Mouse (Mus musculus): ENCODE measurements at regions not wholly inside any gene's neighbourhood (a gene's known extent, or its start where the extent isn't known, plus 50 kb on each side); places are given as distances from the start of the nearest gene placed in this dataset.

- intact Hi-C loops (cut with DNase I) = loop anchor here (10.0 kb wide), 2 partner anchors 152 to 1032 kb away; no protein-coding TSS in a partner anchor
- DNase-seq (ENCODE audit: low spot score) = no peak
Measured at GRCm38 (mm10) chr8:89787050-89787905, 560.9 kb downstream of the Tox3 start.

DNA sequence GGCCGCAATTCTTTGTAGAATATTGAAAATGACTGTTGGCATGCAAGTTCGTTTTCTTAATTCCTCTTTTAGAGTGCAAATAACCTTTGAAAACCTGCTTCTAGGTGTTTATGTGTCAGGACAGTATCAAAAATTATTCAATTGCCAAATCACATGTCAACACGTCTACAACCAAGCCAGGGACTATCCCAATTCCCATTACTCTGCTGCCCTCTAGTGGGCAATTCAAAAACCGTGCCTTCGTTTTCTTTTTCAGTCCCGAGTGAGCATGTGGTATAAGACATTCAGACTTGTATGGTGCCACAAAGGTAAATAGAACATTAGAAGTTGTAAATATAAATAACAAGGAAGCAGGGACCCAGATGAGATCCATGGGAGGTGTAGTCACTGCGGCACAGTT lies 563.1 kb downstream of the Tox3 start:
- intact Hi-C loops (cut with DNase I) = loop anchor here (10.0 kb wide), 2 partner anchors 150 to 1030 kb away; no protein-coding TSS in a partner anchor
- DNase-seq (ENCODE audit: low spot score) = no peak

GRCm38 (mm10) chr8:89783311-89783710 lies 564.8 kb downstream of the Tox3 start:
- no peak for DNase-seq (ENCODE audit: low spot score)
- intact Hi-C loops (cut with DNase I) = loop anchor here (10.0 kb wide), 2 partner anchors 149 to 1029 kb away; no protein-coding TSS in a partner anchor

DNA sequence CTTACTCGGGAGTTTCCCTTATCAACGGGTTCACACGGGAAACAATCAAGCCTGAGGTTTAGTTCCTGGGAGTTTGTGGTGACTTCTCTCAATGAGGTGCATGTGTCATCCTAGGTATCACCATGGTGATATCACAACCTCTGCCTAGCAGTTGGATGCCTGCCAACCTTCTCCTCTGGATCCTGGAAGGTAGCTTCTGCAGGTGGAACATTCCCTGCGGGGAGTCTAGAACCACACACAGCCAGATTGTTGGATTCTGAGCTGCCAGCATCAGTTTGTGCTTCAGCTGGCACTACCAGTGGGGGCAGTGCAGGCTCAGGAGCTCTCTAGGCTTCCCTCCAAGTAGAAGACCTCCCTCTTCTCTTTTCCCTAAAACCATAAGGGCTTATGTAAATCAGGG lies 581.8 kb downstream of the Tox3 start:
- DNase-seq (ENCODE audit: low spot score) = no peak
- intact Hi-C loops (cut with DNase I) = no loop called here

- intact Hi-C loops (cut with DNase I) = no loop called here
- no peak for DNase-seq (ENCODE audit: low spot score)
Measured at GRCm38 (mm10) chr8:89759531-89759930, 588.6 kb downstream of the Tox3 start.

GRCm38 (mm10) chr8:89758695-89759094 lies 589.4 kb downstream of the Tox3 start:
- intact Hi-C loops (cut with DNase I) = no loop called here
- DNase-seq (ENCODE audit: low spot score) = no peak

DNA sequence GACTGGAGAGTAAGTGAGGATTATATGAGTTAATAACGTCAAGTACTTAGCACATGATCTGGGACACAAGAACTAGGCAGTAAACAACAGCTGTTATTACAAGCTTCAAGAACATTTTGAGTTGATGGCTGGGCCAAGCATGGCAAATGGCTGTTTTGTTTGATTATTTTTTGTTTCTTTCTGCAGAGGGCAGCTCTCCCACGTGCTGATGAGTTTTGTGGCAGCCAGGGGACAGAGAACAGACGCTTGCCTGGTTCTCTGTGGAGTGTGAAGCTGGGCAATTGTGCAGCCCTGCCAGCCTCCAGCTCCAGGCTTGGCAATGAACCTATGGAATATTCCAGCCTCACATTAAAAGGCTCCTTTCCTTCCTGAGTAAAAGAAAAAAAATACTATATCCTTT lies 592.2 kb downstream of the Tox3 start:
- intact Hi-C loops (cut with DNase I) = no loop called here

GRCm38 (mm10) chr8:89751201-89751600 lies 596.9 kb downstream of the Tox3 start:
- intact Hi-C loops (cut with DNase I) = no loop called here
- DNase-seq (ENCODE audit: low spot score) = no peak

More for the DNA sequence above, 592.2 kb downstream of the Tox3 start:
- DNase-seq (ENCODE audit: low spot score) = no peak

GRCm38 (mm10) chr8:89747726-89748125 lies 600.4 kb downstream of the Tox3 start:
- DNase-seq (ENCODE audit: low spot score) = no peak
- intact Hi-C loops (cut with DNase I) = no loop called here

DNA sequence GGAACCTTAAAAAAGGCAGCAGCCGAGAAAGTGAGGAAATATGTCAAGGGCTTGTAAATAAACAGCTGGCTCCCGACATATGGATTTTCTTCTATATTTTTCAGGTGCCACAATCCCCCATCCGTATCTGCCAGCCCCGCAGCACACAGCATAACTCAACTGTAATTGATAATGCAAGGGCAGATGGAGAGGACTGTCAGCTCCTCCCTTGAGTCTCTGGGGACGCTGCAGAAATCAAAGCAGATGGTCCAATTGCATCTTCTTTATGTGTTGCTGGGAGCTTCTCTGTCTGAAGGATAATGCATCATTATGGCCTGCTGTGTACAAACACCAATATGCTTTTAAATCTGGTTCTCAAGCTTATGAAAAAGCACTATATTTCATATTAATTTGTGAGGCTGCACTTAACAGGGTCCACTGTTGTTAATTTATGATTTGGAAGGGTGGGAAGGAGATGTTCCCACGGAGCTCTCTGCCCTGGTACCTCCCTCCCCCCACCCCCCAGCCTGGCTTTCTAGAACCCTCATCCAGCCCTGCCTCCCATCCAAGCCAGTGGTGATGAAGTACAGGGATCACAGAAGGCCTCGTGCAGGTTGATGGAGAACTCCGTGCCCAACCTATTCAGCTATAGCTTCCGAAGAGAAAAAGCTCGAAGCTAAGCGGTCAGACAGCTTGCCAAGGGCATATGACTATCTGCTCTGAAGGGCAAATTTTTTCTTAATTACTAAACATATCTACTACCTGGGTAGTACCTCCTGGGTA lies 603.7 kb downstream of the Tox3 start:
- intact Hi-C loops (cut with DNase I) = no loop called here
- no peak for DNase-seq (ENCODE audit: low spot score)

GRCm38 (mm10) chr8:89738657-89739056 lies 609.5 kb downstream of the Tox3 start:
- DNase-seq (ENCODE audit: low spot score) = no peak
- intact Hi-C loops (cut with DNase I) = no loop called here

- intact Hi-C loops (cut with DNase I) = no loop called here
- DNase-seq (ENCODE audit: low spot score) = no peak
Measured at GRCm38 (mm10) chr8:89737636-89738035, 610.5 kb downstream of the Tox3 start.

- intact Hi-C loops (cut with DNase I) = no loop called here
- DNase-seq (ENCODE audit: low spot score) = no peak
Measured at GRCm38 (mm10) chr8:89727252-89727651, 620.9 kb downstream of the Tox3 start.

DNA sequence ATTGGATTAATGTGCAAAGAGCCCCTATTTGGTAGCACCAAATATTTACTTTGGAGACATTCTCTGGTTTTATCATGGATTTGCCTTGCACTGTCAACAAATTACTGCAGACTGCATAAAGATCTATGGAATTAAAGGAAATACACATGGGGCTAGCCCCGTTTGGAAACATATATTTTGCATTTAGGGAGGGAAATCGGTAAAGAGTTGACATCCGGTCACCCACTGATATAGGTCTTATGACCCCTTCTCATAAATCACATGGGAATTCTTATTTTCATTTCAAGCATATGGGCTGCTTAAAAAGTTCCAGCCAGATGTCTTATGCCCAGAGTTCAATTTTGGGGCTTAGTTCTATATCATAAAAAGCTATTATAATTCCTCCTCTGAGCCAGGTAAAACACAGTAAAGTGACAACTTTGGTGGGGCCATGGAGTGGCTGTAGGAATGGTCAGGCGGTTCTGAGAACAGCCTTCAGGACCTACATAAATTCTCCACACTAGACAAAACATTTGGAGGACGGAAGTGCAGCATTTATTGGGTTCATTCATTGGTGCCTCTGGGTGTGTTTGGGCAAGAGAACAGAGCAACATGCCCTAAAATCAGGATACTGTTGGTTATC lies 626.3 kb downstream of the Tox3 start:
- intact Hi-C loops (cut with DNase I) = no loop called here
- no peak for DNase-seq (ENCODE audit: low spot score)

GRCm38 (mm10) chr8:89713880-89714279 lies 634.3 kb downstream of the Tox3 start:
- no peak for DNase-seq (ENCODE audit: low spot score)
- intact Hi-C loops (cut with DNase I) = no loop called here

GRCm38 (mm10) chr8:89707341-89707928 lies 640.7 kb downstream of the Tox3 start:
- DNase-seq (ENCODE audit: low spot score) = no peak
- intact Hi-C loops (cut with DNase I) = no loop called here

DNA sequence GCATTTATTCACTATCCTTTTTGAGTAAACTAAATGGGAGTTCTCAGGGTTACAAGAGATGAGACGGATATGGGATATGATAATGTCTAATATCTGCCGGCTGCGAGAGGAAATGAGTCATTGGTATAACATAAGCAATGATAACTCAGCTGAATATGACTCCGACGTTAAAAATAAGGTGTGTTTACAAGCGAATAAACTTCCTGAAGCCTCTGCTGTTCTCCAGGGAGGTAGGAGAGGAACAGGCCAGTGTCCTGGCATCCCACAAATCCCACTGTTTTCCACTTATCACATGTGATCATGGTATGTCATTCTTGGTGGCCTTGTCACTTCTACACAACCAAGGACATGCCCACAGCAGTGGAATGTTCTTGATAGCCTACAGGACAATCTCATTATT lies 641.7 kb upstream of the Sall1 start:
- intact Hi-C loops (cut with DNase I) = no loop called here
- DNase-seq (ENCODE audit: low spot score) = no peak

DNA sequence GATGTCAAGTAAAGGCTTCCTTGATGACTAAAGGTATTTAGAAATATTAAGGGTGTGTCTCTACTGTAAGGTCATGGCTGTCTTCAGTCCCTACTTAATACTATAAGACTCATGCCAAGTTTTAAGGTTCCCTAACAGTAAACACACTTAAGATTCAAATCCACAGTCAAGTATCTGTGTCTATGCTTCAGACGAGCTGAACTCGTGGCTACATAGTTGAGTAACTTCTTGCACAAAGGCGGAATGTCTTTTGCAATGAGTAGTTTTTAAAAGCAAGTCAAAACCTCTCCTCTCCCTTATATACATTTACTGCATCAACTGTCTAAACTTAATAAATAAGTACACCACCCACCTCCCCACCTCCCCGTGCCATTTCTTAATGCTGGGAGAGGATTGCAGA lies 637.0 kb upstream of the Sall1 start:
- intact Hi-C loops (cut with DNase I) = no loop called here
- no peak for DNase-seq (ENCODE audit: low spot score)

- intact Hi-C loops (cut with DNase I) = no loop called here
- DNase-seq (ENCODE audit: low spot score) = no peak
Measured at GRCm38 (mm10) chr8:89680341-89680740, 636.4 kb upstream of the Sall1 start.

DNA sequence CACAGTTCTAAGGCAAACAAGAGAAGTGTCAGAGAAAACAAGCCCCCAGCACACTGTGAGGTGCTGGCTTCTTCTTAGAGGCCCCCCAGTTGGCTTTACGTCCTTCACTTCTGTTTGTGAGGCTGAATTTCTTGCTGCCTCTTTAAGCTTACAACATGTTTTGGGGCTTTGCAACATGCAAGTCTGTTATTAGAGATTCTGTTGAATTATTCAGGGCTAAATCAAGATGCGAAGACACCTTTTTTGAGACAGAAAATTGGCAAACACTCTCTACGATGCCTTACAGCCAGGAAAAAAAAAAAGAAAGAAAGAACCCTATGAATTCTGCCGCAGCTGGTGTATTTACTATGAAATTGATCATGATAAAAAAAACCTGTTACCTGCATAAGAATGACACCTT lies 635.6 kb upstream of the Sall1 start:
- intact Hi-C loops (cut with DNase I) = no loop called here
- no peak for DNase-seq (ENCODE audit: low spot score)
